Mouse (Mus musculus) liver, postnatal 0 days (tissue): ENCODE measurements around the gene P3h2. TPM values are rescaled to one million over a fixed set of nuclear protein-coding genes. Genes with fewer than 3 reads are reported as not detected.
A peak's percentile ranks its signal among the peaks of the same experiment; 100 is the strongest.

ENCODE experiments used
- ATAC-seq: fragments of 200-750 bp; cut with Nextera tagmentation; 2 replicates; pipeline ENCODE4 v1.8.0; 2017; ENCODE audit warnings: mild to moderate bottlenecking, moderate library complexity
- DNase-seq: peaks from one replicate; pipeline ENCODE4 v3.0.0-alpha.2; 2016
- H3K27ac ChIP-seq: fragments of 300-500 bp; sonication (generic); 2 replicates; pipeline ENCODE4 v1.5.1; 2014; ENCODE audit warnings: antibody characterized with exemption, moderate library complexity, mild to moderate bottlenecking, low read depth
- H3K27me3 ChIP-seq: fragments of 300-500 bp; sonication (generic); 2 replicates; pipeline ENCODE4 v1.6.1; 2014; ENCODE audit warnings: low read length, control low read depth, mixed read lengths; ENCODE audit not compliant: insufficient read depth
- H3K36me3 ChIP-seq: fragments of 300-500 bp; sonication (generic); replicated peaks from 2 replicates; pipeline ENCODE4 v1.6.1; 2014; ENCODE audit warnings: mild to moderate bottlenecking, control low read depth, low read length, moderate library complexity, mixed read lengths; ENCODE audit not compliant: insufficient read depth
- H3K4me1 ChIP-seq: fragments of 300-500 bp; sonication (generic); 2 replicates; pipeline ENCODE4 v1.6.1; 2014; ENCODE audit warnings: antibody characterized with exemption, mild to moderate bottlenecking, control low read depth; ENCODE audit not compliant: insufficient read depth
- H3K4me2 ChIP-seq: fragments of 300-500 bp; sonication (generic); 2 replicates; pipeline ENCODE4 v1.6.1; 2014; ENCODE audit warnings: low read depth, mild to moderate bottlenecking, low read length, moderate library complexity, mixed read lengths
- H3K4me3 ChIP-seq: fragments of 300-500 bp; sonication (generic); 2 replicates; pipeline ENCODE4 v1.5.1; 2014; ENCODE audit warnings: low read depth, low read length
- H3K9ac ChIP-seq: fragments of 300-500 bp; sonication (generic); replicated peaks from 2 replicates; pipeline ENCODE4 v1.6.1; 2014; ENCODE audit warnings: mild to moderate bottlenecking, moderate library complexity
- H3K9me3 ChIP-seq: fragments of 300-500 bp; sonication (generic); 2 replicates; pipeline ENCODE4 v1.6.1; 2016; ENCODE audit warnings: mild to moderate bottlenecking, control low read depth, low read length, mixed read lengths
- CTCF ChIP-seq: sonication (generic); IDR thresholded peaks from 2 replicates; pipeline ENCODE4 v1.5.1; 2016; ENCODE audit warnings: antibody characterized with exemption, low read depth
- EP300 ChIP-seq: IDR thresholded peaks from 2 replicates; pipeline ENCODE4 v1.6.1; 2016; ENCODE audit warnings: antibody characterized with exemption, low read depth, mild to moderate bottlenecking
- WGBS: fragments of 180-500 bp; shearing (Covaris S2); extraction: QIAGEN DNeasy Blood & Tissue Kit; methylation state at CpG from one replicate; pipeline ENCODE4 v1.1.7; 2014; ENCODE audit not compliant: insufficient replicate concordance; 5-methylcytosine and 5-hydroxymethylcytosine counted together
- polyA plus RNA-seq: library from polyadenylated mRNA; unstranded; fragments of >200 nt; fragmentation: Nextera tagmentation; extraction: Ambion mirVana; gene quantifications from 2 replicates; pipeline ENCODE4 v1.2.1, GENCODE M21; 2015

The P3h2 gene
- polyA plus RNA-seq, 1 experiment from 2014 or later, result 0.40 TPM

DNA sequence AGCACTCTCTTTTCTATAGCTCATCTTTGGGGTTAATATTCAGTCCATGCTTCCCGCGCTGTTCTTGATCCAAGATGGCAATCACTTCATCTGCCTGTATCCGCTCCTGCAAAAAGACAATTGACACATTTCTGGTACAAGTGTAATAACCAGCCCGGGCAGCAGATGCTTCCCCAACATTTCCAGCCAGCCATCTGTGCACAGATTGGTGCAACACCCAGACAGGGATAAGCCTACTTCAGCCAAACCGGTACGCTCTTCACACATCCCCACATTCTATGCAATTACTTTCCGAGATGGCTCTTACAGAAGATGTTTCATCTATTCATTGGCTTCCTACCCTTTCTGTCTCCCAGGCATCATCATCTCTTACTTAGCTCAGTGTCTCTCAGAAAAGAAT lies 145.2 kb downstream of the P3h2 start:
- H3K4me2 ChIP-seq, result no peak overlapping the region
- H3K4me3 ChIP-seq, result no peak overlapping the region
- DNase-seq, result no peak
- WGBS, result 79% methylated on average over 7 of the region's 7 CpGs
- no peaks in the 10 kb centered on the region for H3K4me1 ChIP-seq
- no peak overlapping the region for H3K27ac ChIP-seq
- H3K27me3 ChIP-seq, result no peaks in the 10 kb centered on the region
- TF ChIP-seq CTCF (no peak), EP300 (no peak)
- no peak for ATAC-seq
- no peaks in the 10 kb centered on the region for H3K36me3 ChIP-seq
- H3K9me3 ChIP-seq, result no peaks in the 10 kb centered on the region
- H3K9ac ChIP-seq, result no peak overlapping the region

DNA sequence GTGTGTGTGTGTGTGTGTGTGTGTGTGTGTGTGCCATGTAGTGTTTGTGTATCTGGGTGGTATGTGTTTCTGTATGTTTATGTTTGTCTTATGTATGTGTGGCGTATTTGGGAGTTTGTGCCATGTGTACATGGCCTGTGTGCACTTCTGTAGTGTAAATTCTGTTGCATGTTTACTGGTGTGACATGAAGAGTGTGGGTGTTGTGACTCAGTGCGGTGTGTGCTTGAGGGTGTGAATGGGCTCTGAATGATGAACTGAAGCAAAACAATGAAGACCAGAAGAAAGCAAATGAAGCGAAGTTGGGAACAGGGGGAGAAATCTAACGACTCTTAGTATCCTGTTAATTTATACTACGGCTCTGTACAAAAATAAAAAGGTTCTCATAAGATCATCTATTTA lies 145.7 kb downstream of the P3h2 start:
- no peak overlapping the region for H3K4me3 ChIP-seq
- no peak for DNase-seq
- no peaks in the 10 kb centered on the region for H3K27me3 ChIP-seq
- WGBS, result 85% methylated on average over 5 of the region's 5 CpGs
- no peaks in the 10 kb centered on the region for H3K36me3 ChIP-seq
- no peak overlapping the region for H3K27ac ChIP-seq
- ATAC-seq, result no peak
- TF ChIP-seq EP300 (no peak), CTCF (no peak)
- no peaks in the 10 kb centered on the region for H3K4me1 ChIP-seq
- H3K9ac ChIP-seq, result no peak overlapping the region
- H3K4me2 ChIP-seq, result no peak overlapping the region
- H3K9me3 ChIP-seq, result no peaks in the 10 kb centered on the region

- H3K9me3 ChIP-seq, result no peaks in the 10 kb centered on the region
- no peaks in the 10 kb centered on the region for H3K27me3 ChIP-seq
- WGBS, result 36% methylated on average over 7 of the region's 7 CpGs
- H3K4me3 ChIP-seq, result no peak overlapping the region
- no peaks in the 10 kb centered on the region for H3K36me3 ChIP-seq
- peak; percentile 40 for ATAC-seq
- H3K9ac ChIP-seq, result no peak overlapping the region
- no peaks in the 10 kb centered on the region for H3K4me1 ChIP-seq
- H3K4me2 ChIP-seq, result no peak overlapping the region
- H3K27ac ChIP-seq, result no peak overlapping the region
- TF ChIP-seq EP300 (no peak; the same call in 1 of the 2 replicates), CTCF (no peak)
- DNase-seq, result peak; percentile 22
These were observed 146.8 kb downstream of the P3h2 start for GRCm38 (mm10) chr16:25958650-25959238.

DNA sequence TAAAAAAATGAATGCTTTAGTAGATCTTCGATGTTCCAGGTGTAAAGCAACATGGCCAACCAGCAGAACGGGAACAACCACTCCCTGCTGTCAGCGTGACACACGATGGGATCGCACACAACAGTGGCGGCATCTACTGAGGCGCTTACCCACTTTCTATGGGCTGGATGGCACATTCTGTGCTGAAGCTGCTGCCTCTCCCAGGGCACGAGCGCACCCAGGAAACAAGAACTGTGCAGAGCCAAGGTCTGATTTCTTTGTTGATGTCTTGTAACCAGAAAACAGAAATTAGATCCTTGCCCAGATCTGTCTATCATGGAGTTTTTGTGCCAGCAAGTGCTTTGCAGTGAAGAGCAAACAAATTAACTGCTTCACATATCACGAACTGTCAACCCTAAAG lies 147.4 kb downstream of the P3h2 start:
- Histone ChIP-seq H3K36me3 (no peaks in the 10 kb centered on the region), H3K4me1 (no peaks in the 10 kb centered on the region), H3K27ac (no peak overlapping the region), H3K4me2 (no peak overlapping the region), H3K9ac (no peak overlapping the region), H3K4me3 (no peak overlapping the region), H3K9me3 (no peaks in the 10 kb centered on the region), H3K27me3 (no peaks in the 10 kb centered on the region)
- TF ChIP-seq CTCF (no peak), EP300 (no peak)
- 81% methylated on average over 10 of the region's 10 CpGs for WGBS
- DNase-seq (no peak), ATAC-seq (no peak)

DNA sequence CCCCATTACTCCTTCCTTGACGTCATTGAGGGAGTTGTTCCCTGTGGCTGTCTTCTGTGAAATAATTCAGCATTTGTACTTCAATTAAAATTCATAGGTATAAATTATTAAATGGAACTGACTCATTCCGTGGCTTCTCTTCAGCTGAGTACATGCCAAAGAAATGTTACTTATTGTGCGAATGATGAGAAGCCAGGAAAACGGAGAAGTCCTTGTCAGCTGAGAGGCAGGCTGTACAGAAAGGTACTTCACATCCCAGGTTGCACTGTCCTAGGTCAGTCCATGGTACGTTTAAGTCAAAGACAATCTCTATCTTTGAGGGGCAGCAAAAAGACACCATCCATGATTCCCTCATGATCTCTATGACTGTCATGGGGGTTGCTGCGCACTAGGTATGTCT lies 148.8 kb downstream of the P3h2 start:
- Histone ChIP-seq H3K27ac (no peak overlapping the region), H3K4me3 (no peak overlapping the region), H3K36me3 (no peaks in the 10 kb centered on the region), H3K4me1 (no peaks in the 10 kb centered on the region), H3K4me2 (no peak overlapping the region), H3K27me3 (no peaks in the 10 kb centered on the region), H3K9me3 (no peaks in the 10 kb centered on the region), H3K9ac (no peak overlapping the region)
- TF ChIP-seq EP300, result no peak
- TF ChIP-seq CTCF, result no peak
- ATAC-seq (no peak), DNase-seq (no peak)
- 82% methylated on average over 6 of the region's 6 CpGs for WGBS

DNA sequence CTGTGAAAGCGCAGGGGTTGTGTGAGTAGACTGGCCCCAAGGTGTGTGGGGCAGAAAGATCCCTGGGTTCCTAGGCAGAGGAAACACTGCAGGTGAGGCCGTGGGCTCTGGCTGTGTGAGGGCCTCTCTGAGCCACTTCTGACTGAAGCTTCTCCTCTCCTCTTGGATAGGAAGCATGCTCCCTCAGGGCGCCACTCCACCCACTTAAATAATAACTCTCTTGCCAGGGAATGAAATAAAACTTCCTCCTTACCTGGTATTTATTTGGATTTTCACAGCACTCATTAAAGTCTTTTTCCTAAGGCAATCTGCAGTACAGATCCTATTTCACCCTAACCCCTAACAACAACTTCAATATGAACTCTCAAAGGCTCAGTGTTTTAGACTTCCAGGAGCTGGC lies 151.0 kb downstream of the P3h2 start:
- H3K4me3 ChIP-seq, result no peak overlapping the region
- WGBS, result 78% methylated on average over 3 of the region's 3 CpGs
- TF ChIP-seq EP300 (no peak), CTCF (no peak)
- no peaks in the 10 kb centered on the region for H3K36me3 ChIP-seq
- no peak for DNase-seq
- H3K9ac ChIP-seq, result no peak overlapping the region
- H3K4me1 ChIP-seq, result no peaks in the 10 kb centered on the region
- ATAC-seq, result no peak
- H3K27me3 ChIP-seq, result no peaks in the 10 kb centered on the region
- H3K9me3 ChIP-seq, result no peaks in the 10 kb centered on the region
- H3K4me2 ChIP-seq, result no peak overlapping the region
- no peak overlapping the region for H3K27ac ChIP-seq

DNA sequence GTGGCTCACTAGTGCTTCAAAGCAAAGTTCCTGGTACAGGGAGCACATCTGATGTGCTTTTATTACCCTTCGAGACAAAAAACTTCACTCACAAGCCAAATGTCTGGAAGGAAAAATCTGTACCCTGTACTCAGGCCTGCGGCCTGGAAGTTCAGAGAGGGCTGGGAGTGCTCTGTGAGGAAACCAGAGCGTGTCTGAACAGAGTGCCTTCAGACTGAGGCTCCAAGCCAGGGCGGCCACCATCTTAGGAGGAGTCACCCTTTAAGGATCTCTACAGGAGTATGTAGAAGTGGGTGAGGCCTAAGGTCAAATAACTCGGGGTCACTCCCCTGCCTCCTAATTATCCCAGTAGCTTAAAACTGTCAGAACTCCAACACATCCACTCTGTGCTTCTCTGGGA lies 152.2 kb downstream of the P3h2 start:
- no peak for TF ChIP-seq CTCF
- no peak for TF ChIP-seq EP300
- Histone ChIP-seq H3K27ac (no peak overlapping the region), H3K27me3 (no peaks in the 10 kb centered on the region), H3K4me1 (no peaks in the 10 kb centered on the region), H3K9ac (no peak overlapping the region), H3K36me3 (no peaks in the 10 kb centered on the region), H3K9me3 (no peaks in the 10 kb centered on the region), H3K4me2 (no peak overlapping the region), H3K4me3 (no peak overlapping the region)
- no peak for DNase-seq
- WGBS, result 67% methylated on average over 5 of the region's 5 CpGs
- no peak for ATAC-seq
